Comparison of ENCODE assay signal across 21 mouse cellular contexts in the genomic region with DNA sequence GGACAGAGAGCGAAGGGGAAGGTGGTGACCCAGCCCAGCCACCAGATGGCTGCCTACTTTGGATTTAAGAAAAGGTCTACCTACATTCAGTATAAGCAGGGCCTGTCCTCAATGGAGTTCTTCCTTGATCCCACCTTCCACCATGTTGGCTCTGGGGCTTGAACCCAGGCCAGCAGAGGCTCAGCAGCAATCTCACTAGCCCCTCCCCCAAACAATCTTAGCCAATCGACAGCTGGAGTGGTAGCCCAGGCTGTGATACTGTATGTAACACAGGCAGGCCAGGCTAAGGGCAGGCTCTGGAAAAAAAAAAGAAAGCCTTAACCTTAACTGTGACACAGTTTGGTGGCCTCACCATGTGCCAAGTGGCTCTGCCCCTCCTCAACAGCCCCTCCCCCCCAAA. TPM values are rescaled to one million over a fixed set of nuclear protein-coding genes. Genes with fewer than 3 reads are reported as not detected.
DNase-seq lines count a peak whose midpoint lies in the region; ATAC-seq and TF ChIP-seq lines count a peak whose summit lies in the region.
"Had no signal": no experiment of that assay in that cellular context is flagged by ENCODE, and none has a peak within 500 bp of the region (broad histone marks: within the 10 kb centered on the region; RNA-seq: fewer than 3 reads in every experiment).

No protein-coding gene starts in this region.

- TF ChIP-seq POLR2A in cerebellum, adult 2 months (IDR thresholded peaks at IDR 0.05; ENCODE audit: borderline replicate concordance, insufficient read depth, low read length): no peak
- TF ChIP-seq POLR2A in ES-Bruce4 (IDR thresholded peaks at IDR 0.05; ENCODE audit: insufficient read depth, low read length): no peak

- peak overlapping the region; percentile 22; the same call in 1 of the 2 replicates for H3K9ac ChIP-seq in ES-Bruce4 (ENCODE audit: low read depth, poor library complexity, severe bottlenecking)
- H3K9ac ChIP-seq in intestine, postnatal 0 days (ENCODE audit: low read depth, low read length): no peak overlapping the region
- H3K9ac ChIP-seq: hindbrain, embryonic 12.5 days had no signal

- no peaks in the 10 kb centered on the region for H3K27me3 ChIP-seq in cerebellum, adult 2 months (ENCODE audit: control insufficient read depth, insufficient read depth, low read length)
- H3K27me3 ChIP-seq in ES-Bruce4 (ENCODE audit: control insufficient read depth, insufficient read depth, low read length, poor library complexity, severe bottlenecking): no peaks in the 10 kb centered on the region
- H3K27me3 ChIP-seq in intestine, postnatal 0 days (replicated peaks; ENCODE audit: control insufficient read depth, insufficient read depth, low read length): no peaks in the 10 kb centered on the region
- H3K27me3 ChIP-seq: CH12.LX; hindbrain, embryonic 12.5 days; Patski had no signal

- no peak for TF ChIP-seq EP300 in ES-Bruce4 (IDR thresholded peaks at IDR 0.05; ENCODE audit: insufficient read depth, low read depth, low read length)

- DNase-seq in cerebellum, adult 2 months: peak in 1 of 2 experiments; percentile 46
- no peak for DNase-seq in cerebellum, adult 8-10 months
- no peak for DNase-seq in layer of hippocampus, adult 2 months (ENCODE audit: low spot score in 2 of 2)
- no peak for DNase-seq in layer of hippocampus, postnatal 25 days (ENCODE audit: extremely low spot score in 1 of 2, low spot score in 1 of 2)
- DNase-seq in layer of hippocampus, postnatal 10 days (ENCODE audit: low spot score in 2 of 2): no peak
- DNase-seq in spleen, postnatal 14 days (ENCODE audit: low spot score in 2 of 2): no peak
- DNase-seq: gastrocnemius, postnatal 14 days; kidney, postnatal 10 days; lung, adult 18-20 months; midbrain, embryonic 14.5 days had no signal

- ATAC-seq in intestine, postnatal 0 days: no peak
- ATAC-seq: Patski had no signal

- no peaks in the 10 kb centered on the region for H3K9me3 ChIP-seq in ES-Bruce4 (replicated peaks; ENCODE audit: control insufficient read depth, insufficient read depth, low read length, poor library complexity, severe bottlenecking)
- no peaks in the 10 kb centered on the region for H3K9me3 ChIP-seq in intestine, postnatal 0 days (ENCODE audit: control insufficient read depth)
- H3K9me3 ChIP-seq: hindbrain, embryonic 12.5 days had no signal

- H3K4me3 ChIP-seq in cerebellum, adult 2 months (replicated peaks; ENCODE audit: insufficient read depth, low read depth, low read length): no peak overlapping the region
- no peak overlapping the region for H3K4me3 ChIP-seq in layer of hippocampus, adult 2 months
- peak overlapping the region; percentile 21; the same call in 1 of the 2 replicates for H3K4me3 ChIP-seq in ES-Bruce4 (ENCODE audit: low read depth, low read length)
- H3K4me3 ChIP-seq in intestine, postnatal 0 days (ENCODE audit: low read depth, low read length): no peak overlapping the region
- H3K4me3 ChIP-seq: hindbrain, embryonic 12.5 days had no signal

- WGBS in cerebellum, adult 2 months: 46% methylated on average over 2 of the region's 2 CpGs
- 80% methylated on average over 2 of the region's 2 CpGs for WGBS in intestine, postnatal 0 days

- peak overlapping the region; percentile 2; the same call in 1 of the 2 replicates for H3K27ac ChIP-seq in cerebellum, adult 2 months (ENCODE audit: insufficient read depth, low read length)
- 0 out of 2 replicates have a peak overlapping the region, but pooled peaks have one; percentile 23 for H3K27ac ChIP-seq in layer of hippocampus, adult 2 months
- H3K27ac ChIP-seq in ES-Bruce4 (ENCODE audit: insufficient read depth, low read length): 0 out of 2 replicates have a peak overlapping the region, but pooled peaks have one; percentile 20
- H3K27ac ChIP-seq in intestine, postnatal 0 days (ENCODE audit: low read depth, low read length): 0 out of 2 replicates have a peak overlapping the region, but pooled peaks have one; percentile 3
- H3K27ac ChIP-seq: hindbrain, embryonic 12.5 days had no signal

- H3K36me3 ChIP-seq in ES-Bruce4 (ENCODE audit: control insufficient read depth, insufficient read depth, low read length, poor library complexity, severe bottlenecking): peaks cover 9% of the 10 kb centered on the region
- 0 out of 2 replicates have a peak, but pooled peaks cover 7% of the 10 kb centered on the region for H3K36me3 ChIP-seq in intestine, postnatal 0 days (ENCODE audit: control insufficient read depth, insufficient read depth)

- no peak overlapping the region for H3K4me2 ChIP-seq in intestine, postnatal 0 days (replicated peaks; ENCODE audit: low read depth)
- H3K4me2 ChIP-seq: hindbrain, embryonic 12.5 days had no signal

- H3K4me1 ChIP-seq in cerebellum, adult 2 months (ENCODE audit: control insufficient read depth, insufficient read depth, low read length): peaks cover 54% of the 10 kb centered on the region
- H3K4me1 ChIP-seq in ES-Bruce4 (ENCODE audit: control insufficient read depth, insufficient read depth, low read length): peaks cover 7% of the 10 kb centered on the region
- H3K4me1 ChIP-seq in intestine, postnatal 0 days (replicated peaks; ENCODE audit: control insufficient read depth, insufficient read depth, low read length): peaks cover 15% of the 10 kb centered on the region

- TF ChIP-seq CTCF in cerebellum, adult 2 months (IDR thresholded peaks at IDR 0.05; ENCODE audit: borderline replicate concordance, insufficient read depth, low read depth, low read length): no peak
- no peak for TF ChIP-seq CTCF in layer of hippocampus, adult 2 months (conservative IDR thresholded peaks at IDR 0.05)
- TF ChIP-seq CTCF in ES-Bruce4 (IDR thresholded peaks at IDR 0.05; ENCODE audit: low read depth, low read length): no peak
- no peak for TF ChIP-seq CTCF in intestine, postnatal 0 days (IDR thresholded peaks at IDR 0.05; ENCODE audit: low read depth)

RNA-seq across cellular contexts. Expression of a gene that starts 2.7 kb away (rescaled TPM):
- 19.9 and 21.0 TPM in 2 replicates for polyA plus RNA-seq in cerebellum, adult 2 months (2012; rRNA removed)
- total RNA-seq in layer of hippocampus, adult 2 months (2021): 10 to 100 TPM in 1 of 2 experiments, 1 to 10 TPM in 1; 8.0 to 10.1 TPM
- total RNA-seq in layer of hippocampus, postnatal 25 days (2021): 1 to 10 TPM; 7.0 to 7.4 TPM
- polyA plus RNA-seq in ES-Bruce4 (2011; ENCODE audit: insufficient read depth, insufficient read length, low read depth, missing spikeins): 17.9 and 18.8 TPM in 2 replicates
- 79.8 and 81.0 TPM in 2 replicates for polyA plus RNA-seq in intestine, postnatal 0 days (2015; fragmentation: Nextera tagmentation; extraction: Ambion mirVana)
- total RNA-seq in layer of hippocampus, postnatal 10 days (2021): 1 to 10 TPM; 5.6 to 6.2 TPM

RNA-seq across cellular contexts. Expression of a gene that starts 4.6 kb away (rescaled TPM):
- polyA plus RNA-seq in cerebellum, adult 2 months (2012; rRNA removed): 2.8 and 5.2 TPM in 2 replicates
- total RNA-seq in layer of hippocampus, adult 2 months (2021): under 1 TPM in 1 of 2 experiments, not detected in 1; 0.90 TPM
- not detected for total RNA-seq in layer of hippocampus, postnatal 25 days (2021)
- 22.1 and 26.6 TPM in 2 replicates for polyA plus RNA-seq in ES-Bruce4 (2011; ENCODE audit: insufficient read depth, insufficient read length, low read depth, missing spikeins)
- polyA plus RNA-seq in intestine, postnatal 0 days (2015; fragmentation: Nextera tagmentation; extraction: Ambion mirVana): 0.68 TPM in 1 of 2 replicates, not detected in the other
- under 1 TPM in 1 of 2 experiments, not detected in 1; 0.62 TPM for total RNA-seq in layer of hippocampus, postnatal 10 days (2021)
- total RNA-seq: heart, adult 8-10 months; layer of hippocampus, adult 8-10 months had no signal
- polyA plus RNA-seq: embryonic facial prominence, embryonic 14.5 days; heart, postnatal 0 days; limb, embryonic 11.5 days; midbrain, embryonic 14.5 days had no signal

RNA-seq across cellular contexts. Expression of a gene that starts 5.4 kb away (rescaled TPM):
- 91.6 and 105 TPM in 2 replicates for polyA plus RNA-seq in cerebellum, adult 2 months (2012; rRNA removed)
- total RNA-seq in layer of hippocampus, adult 2 months (2021): 10 to 100 TPM; 17.4 to 43.4 TPM
- total RNA-seq in layer of hippocampus, postnatal 25 days (2021): 10 to 100 TPM; 20.5 to 27.7 TPM
- polyA plus RNA-seq in ES-Bruce4 (2011; ENCODE audit: insufficient read depth, insufficient read length, low read depth, missing spikeins): 12.7 and 27.9 TPM in 2 replicates
- 26.4 and 37.5 TPM in 2 replicates for polyA plus RNA-seq in intestine, postnatal 0 days (2015; fragmentation: Nextera tagmentation; extraction: Ambion mirVana)
- total RNA-seq in layer of hippocampus, postnatal 10 days (2021): 10 to 100 TPM; 24.9 to 34.2 TPM

RNA-seq across cellular contexts. Expression of a gene that starts 9.2 kb away (rescaled TPM):
- 362 and 365 TPM in 2 replicates for polyA plus RNA-seq in cerebellum, adult 2 months (2012; rRNA removed)
- 10 to 100 TPM; 53.6 to 62.4 TPM for total RNA-seq in layer of hippocampus, adult 2 months (2021)
- total RNA-seq in layer of hippocampus, postnatal 25 days (2021): 10 to 100 TPM; 51.0 to 57.8 TPM
- polyA plus RNA-seq in ES-Bruce4 (2011; ENCODE audit: insufficient read depth, insufficient read length, low read depth, missing spikeins): 2.2 and 23.9 TPM in 2 replicates
- polyA plus RNA-seq in intestine, postnatal 0 days (2015; fragmentation: Nextera tagmentation; extraction: Ambion mirVana): 15.7 and 27.1 TPM in 2 replicates
- 10 to 100 TPM; 33.4 to 34.8 TPM for total RNA-seq in layer of hippocampus, postnatal 10 days (2021)

RNA-seq across cellular contexts. Expression of a gene that starts 9.3 kb away (rescaled TPM):
- polyA plus RNA-seq in cerebellum, adult 2 months (2012; rRNA removed): 600 and 672 TPM in 2 replicates
- total RNA-seq in layer of hippocampus, adult 2 months (2021): 100 to 1,000 TPM; 243 to 275 TPM
- total RNA-seq in layer of hippocampus, postnatal 25 days (2021): 100 to 1,000 TPM; 226 to 235 TPM
- polyA plus RNA-seq in ES-Bruce4 (2011; ENCODE audit: insufficient read depth, insufficient read length, low read depth, missing spikeins): 3.5 and 6.7 TPM in 2 replicates
- polyA plus RNA-seq in intestine, postnatal 0 days (2015; fragmentation: Nextera tagmentation; extraction: Ambion mirVana): 2.5 and 2.7 TPM in 2 replicates
- 100 to 1,000 TPM; 146 to 184 TPM for total RNA-seq in layer of hippocampus, postnatal 10 days (2021)
- total RNA-seq: CH12.LX had no signal
- polyA plus RNA-seq: macrophage had no signal
